ENCODE assay signal across 10 mouse cellular contexts in the genomic region with DNA sequence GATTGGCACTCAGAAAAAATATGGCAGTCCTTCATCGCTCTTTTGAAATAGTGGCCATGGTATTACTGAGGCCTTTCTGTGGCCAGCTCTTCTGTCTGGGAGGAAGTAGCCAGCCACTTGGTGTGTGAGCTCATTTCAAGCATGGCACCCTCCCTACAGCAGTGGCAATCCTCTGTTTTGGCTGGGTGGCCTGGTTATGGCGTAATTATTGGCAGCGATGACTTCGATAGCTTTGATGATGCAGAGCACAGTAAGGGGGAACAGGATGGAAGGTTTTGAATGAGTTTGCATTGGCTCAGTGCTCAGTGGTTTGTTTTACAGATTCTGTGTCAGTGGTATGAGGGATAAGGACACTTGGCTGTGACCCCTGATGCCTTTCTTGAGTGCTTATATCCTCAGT.
"Had no signal": no experiment of that assay in that cellular context is flagged by ENCODE, and none has a peak within 500 bp of the region (broad histone marks: within the 10 kb centered on the region; RNA-seq: fewer than 3 reads in every experiment).

No protein-coding gene starts in this region.

- DNase-seq: left cerebral cortex, postnatal 4 days; liver; lung, adult 2 months; lung, postnatal 36 days; right cerebral cortex, postnatal 14 days had no signal

- H3K27ac ChIP-seq: liver, embryonic 14.5 days; midbrain, embryonic 13.5 days; neural tube, embryonic 12.5 days; stomach, embryonic 15.5 days had no signal

- H3K9me3 ChIP-seq: midbrain, embryonic 13.5 days; neural tube, embryonic 12.5 days; stomach, embryonic 15.5 days had no signal

- H3K4me2 ChIP-seq: midbrain, embryonic 13.5 days; neural tube, embryonic 12.5 days; stomach, embryonic 15.5 days had no signal

- H3K27me3 ChIP-seq: midbrain, embryonic 13.5 days; neural tube, embryonic 12.5 days; stomach, embryonic 15.5 days had no signal

- ATAC-seq: lung, postnatal 0 days; midbrain, embryonic 13.5 days had no signal

- H3K9ac ChIP-seq: liver, embryonic 14.5 days; midbrain, embryonic 13.5 days; neural tube, embryonic 12.5 days; stomach, embryonic 15.5 days had no signal

- H3K4me1 ChIP-seq: midbrain, embryonic 13.5 days; neural tube, embryonic 12.5 days; stomach, embryonic 15.5 days had no signal

- H3K4me3 ChIP-seq: midbrain, embryonic 13.5 days; neural tube, embryonic 12.5 days; stomach, embryonic 15.5 days had no signal
